7 mouse cellular contexts compared by ENCODE assay signal in the genomic region with DNA sequence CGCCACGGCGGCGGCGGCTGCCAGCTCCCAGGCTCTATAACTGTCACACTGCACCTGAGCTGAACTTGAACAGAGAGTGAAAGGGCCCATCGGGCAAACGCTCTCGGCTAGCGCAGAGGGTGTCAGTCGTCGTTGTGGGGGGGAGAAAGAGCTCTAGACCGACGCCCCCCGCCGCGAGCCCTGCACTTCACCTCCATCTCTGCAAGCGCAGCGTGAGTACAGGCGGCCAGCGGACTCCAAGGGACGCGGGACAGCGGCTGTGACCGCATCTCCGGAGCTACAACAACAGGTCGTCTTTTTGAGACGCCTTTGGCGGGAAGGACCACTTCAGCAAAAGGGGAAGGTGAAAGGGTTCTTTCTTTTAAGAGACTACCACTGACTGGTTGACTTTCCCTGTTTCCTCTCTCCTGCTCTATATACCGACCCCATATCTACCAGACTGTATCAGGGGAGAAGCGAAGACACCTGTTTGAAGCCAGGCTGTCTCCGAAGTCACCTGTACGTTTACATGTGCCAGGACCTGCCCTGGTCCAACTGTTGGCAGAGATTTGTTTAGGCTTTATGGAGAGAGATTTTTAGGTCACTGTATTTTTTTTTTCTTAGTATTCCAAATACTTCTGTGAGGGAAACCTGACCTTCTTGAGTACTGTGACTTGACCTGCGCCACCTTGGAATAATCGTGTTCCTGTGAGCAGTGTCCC. TPM values are rescaled to one million over a fixed set of nuclear protein-coding genes. Genes with fewer than 3 reads are reported as not detected.
DNase-seq lines count a peak whose midpoint lies in the region; ATAC-seq lines count a peak whose summit lies in the region.

A gene (plus strand): TSS at position 13 of the 701 bp plus-strand sequence.

- no peaks in the 10 kb centered on the region for H3K9me3 ChIP-seq in neural tube, embryonic 11.5 days (ENCODE audit: control insufficient read depth, low read length)
- H3K9me3 ChIP-seq in forebrain, embryonic 13.5 days (replicated peaks): no peaks in the 10 kb centered on the region
- no peaks in the 10 kb centered on the region for H3K9me3 ChIP-seq in intestine, embryonic 14.5 days (ENCODE audit: control insufficient read depth, low read length)
- no peaks in the 10 kb centered on the region for H3K9me3 ChIP-seq in midbrain, embryonic 11.5 days (ENCODE audit: control insufficient read depth, low read length)

- peak; percentile 7 for ATAC-seq in neural tube, embryonic 11.5 days (ENCODE audit: insufficient read depth, low FRiP score, low TSS enrichment)
- ATAC-seq in forebrain, embryonic 13.5 days: no peak
- ATAC-seq in intestine, embryonic 14.5 days (replicated peaks; ENCODE audit: low FRiP score, low TSS enrichment, low read depth): no peak; the same call in none of the 2 replicates
- peak; percentile 63 for ATAC-seq in midbrain, embryonic 11.5 days (ENCODE audit: low FRiP score)

- H3K9ac ChIP-seq in neural tube, embryonic 11.5 days (ENCODE audit: low read length): peak within 1 kb of the TSS; percentile 72
- H3K9ac ChIP-seq in forebrain, embryonic 13.5 days: peak within 1 kb of the TSS; percentile 80
- H3K9ac ChIP-seq in intestine, embryonic 14.5 days (ENCODE audit: low read length): peak within 1 kb of the TSS; percentile 55
- peak within 1 kb of the TSS; percentile 76 for H3K9ac ChIP-seq in midbrain, embryonic 11.5 days (ENCODE audit: low read length)

- WGBS in neural tube, embryonic 11.5 days: 10% methylated on average over 34 of the region's 34 CpGs
- WGBS in forebrain, embryonic 13.5 days: 10% methylated on average over 34 of the region's 34 CpGs
- WGBS in intestine, embryonic 14.5 days: 8% methylated on average over 34 of the region's 34 CpGs
- WGBS in midbrain, embryonic 11.5 days: 11% methylated on average over 34 of the region's 34 CpGs

- H3K27me3 ChIP-seq in neural tube, embryonic 11.5 days (ENCODE audit: control insufficient read depth, insufficient read depth, low read length): peaks cover 5% of the 10 kb centered on the region; the same call in 1 of the 2 replicates
- no peaks in the 10 kb centered on the region for H3K27me3 ChIP-seq in forebrain, embryonic 13.5 days
- H3K27me3 ChIP-seq in intestine, embryonic 14.5 days (replicated peaks; ENCODE audit: control insufficient read depth, insufficient read depth, low read length): peaks cover 13% of the 10 kb centered on the region
- peaks cover 4% of the 10 kb centered on the region for H3K27me3 ChIP-seq in midbrain, embryonic 11.5 days (ENCODE audit: control insufficient read depth, insufficient read depth, low read length)

- H3K27ac ChIP-seq in neural tube, embryonic 11.5 days (ENCODE audit: low read depth, low read length): no peak within 1 kb of the TSS
- peak within 1 kb of the TSS; percentile 60 for H3K27ac ChIP-seq in forebrain, embryonic 13.5 days
- no peak within 1 kb of the TSS for H3K27ac ChIP-seq in intestine, embryonic 14.5 days (ENCODE audit: low read depth)
- H3K27ac ChIP-seq in midbrain, embryonic 11.5 days (ENCODE audit: low read depth, low read length): no peak within 1 kb of the TSS

- no peaks in the 10 kb centered on the region for H3K4me1 ChIP-seq in neural tube, embryonic 11.5 days (ENCODE audit: control insufficient read depth, insufficient read depth, low read length)
- H3K4me1 ChIP-seq in forebrain, embryonic 13.5 days: no peaks in the 10 kb centered on the region
- H3K4me1 ChIP-seq in intestine, embryonic 14.5 days (replicated peaks; ENCODE audit: control insufficient read depth, insufficient read depth, low read length): 0 out of 2 replicates have a peak, but pooled peaks cover 2% of the 10 kb centered on the region
- 0 out of 2 replicates have a peak, but pooled peaks cover 2% of the 10 kb centered on the region for H3K4me1 ChIP-seq in midbrain, embryonic 11.5 days (ENCODE audit: control insufficient read depth, insufficient read depth, low read length)

- DNase-seq in neural tube, embryonic 11.5 days (ENCODE audit: low spot score): peak; percentile 49
- no peak for DNase-seq in neural tube, embryonic 10.5 days (ENCODE audit: extremely low spot score, low spot score)
- DNase-seq in intestine, embryonic 14.5 days (ENCODE audit: low spot score): no peak
- peak; percentile 93 for DNase-seq in midbrain, embryonic 11.5 days (ENCODE audit: low spot score, missing footprints)
- no peak for DNase-seq in adrenal gland, adult (ENCODE audit: inconsistent age in 2 of 2, low spot score in 1 of 2)
- no peak for DNase-seq in adrenal gland, postnatal 4 days (ENCODE audit: low spot score in 2 of 2)

- no peaks in the 10 kb centered on the region for H3K36me3 ChIP-seq in neural tube, embryonic 11.5 days (ENCODE audit: control insufficient read depth, insufficient read depth, low read length)
- no peaks in the 10 kb centered on the region for H3K36me3 ChIP-seq in forebrain, embryonic 13.5 days (ENCODE audit: poor library complexity, severe bottlenecking)
- no peaks in the 10 kb centered on the region for H3K36me3 ChIP-seq in intestine, embryonic 14.5 days (ENCODE audit: control insufficient read depth, insufficient read depth, low read length)
- no peaks in the 10 kb centered on the region for H3K36me3 ChIP-seq in midbrain, embryonic 11.5 days (ENCODE audit: control insufficient read depth, insufficient read depth, low read length)

- peak within 1 kb of the TSS; percentile 94 for H3K4me2 ChIP-seq in neural tube, embryonic 11.5 days (ENCODE audit: low read depth)
- H3K4me2 ChIP-seq in forebrain, embryonic 13.5 days: peak within 1 kb of the TSS; percentile 88
- H3K4me2 ChIP-seq in intestine, embryonic 14.5 days (ENCODE audit: low read length): peak within 1 kb of the TSS; percentile 97
- H3K4me2 ChIP-seq in midbrain, embryonic 11.5 days: peak within 1 kb of the TSS; percentile 88

- H3K4me3 ChIP-seq in neural tube, embryonic 11.5 days (ENCODE audit: low read depth, low read length): peak within 1 kb of the TSS; percentile 75
- H3K4me3 ChIP-seq in forebrain, embryonic 13.5 days: peak within 1 kb of the TSS; percentile 75
- peak within 1 kb of the TSS; percentile 64 for H3K4me3 ChIP-seq in intestine, embryonic 14.5 days (ENCODE audit: low read depth, low read length)
- H3K4me3 ChIP-seq in midbrain, embryonic 11.5 days (ENCODE audit: low read depth, low read length): peak within 1 kb of the TSS; percentile 71

RNA-seq across cellular contexts. Expression of the gene that starts here (rescaled TPM):
- polyA plus RNA-seq in neural tube, embryonic 11.5 days (2014; fragmentation: Nextera tagmentation; extraction: Ambion mirVana): 2.0 and 2.2 TPM in 2 replicates
- 3.7 and 5.9 TPM in 2 replicates for polyA plus RNA-seq in forebrain, embryonic 13.5 days (2015; fragmentation: Nextera tagmentation; extraction: Ambion mirVana)
- polyA plus RNA-seq in intestine, embryonic 14.5 days (2014; fragmentation: Nextera tagmentation; extraction: Ambion mirVana): 1.6 and 2.2 TPM in 2 replicates
- 1.2 and 2.0 TPM in 2 replicates for polyA plus RNA-seq in midbrain, embryonic 11.5 days (2014; fragmentation: Nextera tagmentation; extraction: Ambion mirVana)
- total RNA-seq in adrenal gland, postnatal 4 days (2021): 1 to 10 TPM; 2.5 to 2.8 TPM

Comparison
In these comparisons a context has a peak if more than half of its experiments do, and no peak if none do; other contexts are left out.
1. DNase-seq: peak in neural tube, embryonic 11.5 days (single experiment) and midbrain, embryonic 11.5 days (single experiment); none in neural tube, embryonic 10.5 days (single experiment), intestine, embryonic 14.5 days (single experiment), adrenal gland, adult (0 of 2) and adrenal gland, postnatal 4 days (0 of 2).
2. ATAC-seq: peak in neural tube, embryonic 11.5 days (single experiment) and midbrain, embryonic 11.5 days (single experiment); none in forebrain, embryonic 13.5 days (single experiment) and intestine, embryonic 14.5 days (single experiment).
3. Peak in every context shown above with its lines, with median percentiles within 50 percentile points of each other: H3K4me2 ChIP-seq, H3K4me3 ChIP-seq and H3K9ac ChIP-seq.